Mouse (Mus musculus): ENCODE measurements around the gene Trpv4. TPM values are rescaled to one million over a fixed set of nuclear protein-coding genes. Genes with fewer than 3 reads are reported as not detected.

Gene Trpv4
- polyA plus RNA-seq, 1 experiment from 2014 or later, result 0.78 TPM

- Histone ChIP-seq H3K36me3 (ENCODE audit: control insufficient read depth, insufficient read depth, low read length) (no peaks in the 10 kb centered on the region), H3K9ac (ENCODE audit: low read length) (no peak overlapping the region), H3K9me3 (ENCODE audit: control insufficient read depth, low read length) (no peaks in the 10 kb centered on the region), H3K4me1 (ENCODE audit: control insufficient read depth in 2 of 2, insufficient read depth in 2 of 2, low read length in 2 of 2) (peaks cover 10% of the 10 kb centered on the region in 2 experiments; a peak in 3 of 4 replicates), H3K4me3 (ENCODE audit: control insufficient read depth in 1 of 2, insufficient read depth in 1 of 2, low read depth in 1 of 2, low read length in 2 of 2) (no peak overlapping the region), H3K27me3 (ENCODE audit: control insufficient read depth, insufficient read depth, low read length) (peaks cover 60% of the 10 kb centered on the region), H3K27ac (replicated peaks in 1 of 2; ENCODE audit: control insufficient read depth in 1 of 2, insufficient read depth in 1 of 2, low read depth in 2 of 2, low read length in 2 of 2) (no peak overlapping the region), H3K4me2 (ENCODE audit: low read length) (no peak overlapping the region)
- WGBS, result 28% methylated on average over 3 of the region's 3 CpGs
- ATAC-seq (ENCODE audit: insufficient number of reproducible peaks, insufficient read depth, low FRiP score, low read depth), result no peak
Observed at GRCm38 (mm10) chr5:114651449-114651848, 6.8 kb downstream of the Trpv4 start.

- WGBS, result 31% methylated on average over 14 of the region's 14 CpGs
Observed at GRCm38 (mm10) chr5:114651002-114651401, 7.2 kb downstream of the Trpv4 start.

GRCm38 (mm10) chr5:114648728-114649311 is 9.4 kb downstream of the Trpv4 start:
- Histone ChIP-seq H3K36me3 (ENCODE audit: control insufficient read depth, insufficient read depth, low read length) (no peaks in the 10 kb centered on the region), H3K27ac (replicated peaks in 1 of 2; ENCODE audit: control insufficient read depth in 1 of 2, insufficient read depth in 1 of 2, low read depth in 2 of 2, low read length in 2 of 2) (no peak overlapping the region), H3K9me3 (ENCODE audit: control insufficient read depth, low read length) (no peaks in the 10 kb centered on the region), H3K4me3 (ENCODE audit: control insufficient read depth in 1 of 2, insufficient read depth in 1 of 2, low read depth in 1 of 2, low read length in 2 of 2) (no peak overlapping the region), H3K4me2 (ENCODE audit: low read length) (no peak overlapping the region), H3K27me3 (ENCODE audit: control insufficient read depth, insufficient read depth, low read length) (peaks cover 63% of the 10 kb centered on the region), H3K4me1 (ENCODE audit: control insufficient read depth in 2 of 2, insufficient read depth in 2 of 2, low read length in 2 of 2) (peaks cover 10% of the 10 kb centered on the region in 2 experiments; a peak in 3 of 4 replicates), H3K9ac (ENCODE audit: low read length) (no peak overlapping the region)
- no peak for ATAC-seq (ENCODE audit: insufficient number of reproducible peaks, insufficient read depth, low FRiP score, low read depth)
- 78% methylated on average over 11 of the region's 11 CpGs for WGBS

More at GRCm38 (mm10) chr5:114651002-114651401, 7.2 kb downstream of the Trpv4 start:
- H3K4me2 ChIP-seq (ENCODE audit: low read length), result no peak overlapping the region
- no peak overlapping the region for H3K9ac ChIP-seq (ENCODE audit: low read length)
- no peaks in the 10 kb centered on the region for H3K9me3 ChIP-seq (ENCODE audit: control insufficient read depth, low read length)
- H3K27me3 ChIP-seq (ENCODE audit: control insufficient read depth, insufficient read depth, low read length), result peaks cover 60% of the 10 kb centered on the region
- no peaks in the 10 kb centered on the region for H3K36me3 ChIP-seq (ENCODE audit: control insufficient read depth, insufficient read depth, low read length)
- ATAC-seq (ENCODE audit: insufficient number of reproducible peaks, insufficient read depth, low FRiP score, low read depth), result no peak
- no peak overlapping the region for H3K4me3 ChIP-seq (ENCODE audit: control insufficient read depth in 1 of 2, insufficient read depth in 1 of 2, low read depth in 1 of 2, low read length in 2 of 2)
- no peak overlapping the region for H3K27ac ChIP-seq (replicated peaks in 1 of 2; ENCODE audit: control insufficient read depth in 1 of 2, insufficient read depth in 1 of 2, low read depth in 2 of 2, low read length in 2 of 2)
- peaks cover 10% of the 10 kb centered on the region in 2 experiments; a peak in 3 of 4 replicates for H3K4me1 ChIP-seq (ENCODE audit: control insufficient read depth in 2 of 2, insufficient read depth in 2 of 2, low read length in 2 of 2)

GRCm38 (mm10) chr5:114647211-114647974 is 10.8 kb downstream of the Trpv4 start:
- Histone ChIP-seq H3K4me1 (ENCODE audit: control insufficient read depth in 2 of 2, insufficient read depth in 2 of 2, low read length in 2 of 2) (peaks cover 10% of the 10 kb centered on the region in 2 experiments; a peak in 3 of 4 replicates), H3K27ac (replicated peaks in 1 of 2; ENCODE audit: control insufficient read depth in 1 of 2, insufficient read depth in 1 of 2, low read depth in 2 of 2, low read length in 2 of 2) (no peak overlapping the region), H3K9ac (ENCODE audit: low read length) (peak overlapping the region; percentile 47), H3K27me3 (ENCODE audit: control insufficient read depth, insufficient read depth, low read length) (peaks cover 54% of the 10 kb centered on the region), H3K4me3 (ENCODE audit: control insufficient read depth in 1 of 2, insufficient read depth in 1 of 2, low read depth in 1 of 2, low read length in 2 of 2) (peak overlapping the region; percentile 29 to 32), H3K36me3 (ENCODE audit: control insufficient read depth, insufficient read depth, low read length) (no peaks in the 10 kb centered on the region), H3K4me2 (ENCODE audit: low read length) (peak overlapping the region; percentile 67), H3K9me3 (ENCODE audit: control insufficient read depth, low read length) (no peaks in the 10 kb centered on the region)
- no peak for ATAC-seq (ENCODE audit: insufficient number of reproducible peaks, insufficient read depth, low FRiP score, low read depth)
- 4% methylated on average over 27 of the region's 27 CpGs for WGBS

- 83% methylated on average over 5 of the region's 5 CpGs for WGBS
- ATAC-seq (ENCODE audit: insufficient number of reproducible peaks, insufficient read depth, low FRiP score, low read depth), result no peak
- H3K4me1 ChIP-seq (ENCODE audit: control insufficient read depth in 2 of 2, insufficient read depth in 2 of 2, low read length in 2 of 2), result peaks cover 7 to 10% of the 10 kb centered on the region in 2 experiments; a peak in 3 of 4 replicates
- H3K9me3 ChIP-seq (ENCODE audit: control insufficient read depth, low read length), result no peaks in the 10 kb centered on the region
- H3K27ac ChIP-seq (replicated peaks in 1 of 2; ENCODE audit: control insufficient read depth in 1 of 2, insufficient read depth in 1 of 2, low read depth in 2 of 2, low read length in 2 of 2), result no peak overlapping the region
- no peak overlapping the region for H3K4me3 ChIP-seq (ENCODE audit: control insufficient read depth in 1 of 2, insufficient read depth in 1 of 2, low read depth in 1 of 2, low read length in 2 of 2)
- H3K27me3 ChIP-seq (ENCODE audit: control insufficient read depth, insufficient read depth, low read length), result peaks cover 49% of the 10 kb centered on the region
- H3K4me2 ChIP-seq (ENCODE audit: low read length), result no peak overlapping the region
- H3K36me3 ChIP-seq (ENCODE audit: control insufficient read depth, insufficient read depth, low read length), result no peaks in the 10 kb centered on the region
- no peak overlapping the region for H3K9ac ChIP-seq (ENCODE audit: low read length)
Observed at GRCm38 (mm10) chr5:114645916-114646315, 12.3 kb downstream of the Trpv4 start.

- Histone ChIP-seq H3K9me3 (ENCODE audit: control insufficient read depth, low read length) (no peaks in the 10 kb centered on the region), H3K27me3 (ENCODE audit: control insufficient read depth, insufficient read depth, low read length) (peaks cover 39% of the 10 kb centered on the region), H3K27ac (replicated peaks in 1 of 2; ENCODE audit: control insufficient read depth in 1 of 2, insufficient read depth in 1 of 2, low read depth in 2 of 2, low read length in 2 of 2) (no peak overlapping the region), H3K36me3 (ENCODE audit: control insufficient read depth, insufficient read depth, low read length) (no peaks in the 10 kb centered on the region), H3K4me1 (ENCODE audit: control insufficient read depth in 2 of 2, insufficient read depth in 2 of 2, low read length in 2 of 2) (peaks cover 7 to 10% of the 10 kb centered on the region in 2 experiments; a peak in 3 of 4 replicates), H3K9ac (ENCODE audit: low read length) (no peak overlapping the region), H3K4me3 (ENCODE audit: control insufficient read depth in 1 of 2, insufficient read depth in 1 of 2, low read depth in 1 of 2, low read length in 2 of 2) (no peak overlapping the region), H3K4me2 (ENCODE audit: low read length) (no peak overlapping the region)
- 38% methylated on average over 6 of the region's 6 CpGs for WGBS
- ATAC-seq (ENCODE audit: insufficient number of reproducible peaks, insufficient read depth, low FRiP score, low read depth), result no peak
Observed at GRCm38 (mm10) chr5:114644918-114645317, 13.3 kb downstream of the Trpv4 start.

GRCm38 (mm10) chr5:114640809-114641208 is 17.4 kb downstream of the Trpv4 start:
- H3K27ac ChIP-seq (replicated peaks in 1 of 2; ENCODE audit: control insufficient read depth in 1 of 2, insufficient read depth in 1 of 2, low read depth in 2 of 2, low read length in 2 of 2), result no peak overlapping the region
- peaks cover 29% of the 10 kb centered on the region for H3K27me3 ChIP-seq (ENCODE audit: control insufficient read depth, insufficient read depth, low read length)
- no peak overlapping the region for H3K4me3 ChIP-seq (ENCODE audit: control insufficient read depth in 1 of 2, insufficient read depth in 1 of 2, low read depth in 1 of 2, low read length in 2 of 2)
- no peak overlapping the region for H3K4me2 ChIP-seq (ENCODE audit: low read length)
- H3K9ac ChIP-seq (ENCODE audit: low read length), result no peak overlapping the region
- no peaks in the 10 kb centered on the region for H3K36me3 ChIP-seq (ENCODE audit: control insufficient read depth, insufficient read depth, low read length)
- H3K4me1 ChIP-seq (ENCODE audit: control insufficient read depth in 2 of 2, insufficient read depth in 2 of 2, low read length in 2 of 2), result no peaks in the 10 kb centered on the region; a peak in 1 of 4 replicates
- no peak for ATAC-seq (ENCODE audit: insufficient number of reproducible peaks, insufficient read depth, low FRiP score, low read depth)
- 73% methylated on average over 10 of the region's 10 CpGs for WGBS
- no peaks in the 10 kb centered on the region for H3K9me3 ChIP-seq (ENCODE audit: control insufficient read depth, low read length)
